Mouse (Mus musculus) c-Kit-positive CD71-positive TER-119-negative erythroid progenitor cells, embryonic 14.5 days (primary cell): ENCODE results near the gene Arsg.
A peak's percentile ranks its signal among the peaks of the same experiment; 100 is the strongest.

Experiments used
- DNase-seq: peaks from one replicate; pipeline ENCODE4 v3.0.0-alpha.2; 2013; ENCODE audit warnings: low read depth

The Arsg gene

DNA sequence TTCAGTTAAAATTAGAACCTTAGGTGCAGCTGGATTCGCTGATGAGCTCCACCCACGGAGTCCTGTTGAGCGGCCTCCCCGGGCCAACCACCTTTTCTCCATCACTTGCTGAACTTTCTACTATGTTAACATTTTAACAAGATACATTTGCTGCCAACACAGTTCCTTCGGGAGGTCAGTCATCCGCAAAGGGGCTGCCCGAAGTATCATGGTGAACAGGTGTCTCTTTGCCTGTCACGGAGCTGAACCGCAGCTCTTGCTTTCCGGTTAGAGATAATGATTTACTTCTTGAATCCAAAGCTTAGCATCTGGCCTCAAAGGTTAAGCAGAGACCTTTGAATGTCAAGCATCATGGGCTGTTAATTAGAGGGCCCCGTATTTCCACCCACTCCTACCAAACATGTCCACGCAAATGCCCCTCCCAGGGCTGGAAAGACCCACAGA is 72.5 kb downstream of the Arsg start:
- no peak for DNase-seq

DNA sequence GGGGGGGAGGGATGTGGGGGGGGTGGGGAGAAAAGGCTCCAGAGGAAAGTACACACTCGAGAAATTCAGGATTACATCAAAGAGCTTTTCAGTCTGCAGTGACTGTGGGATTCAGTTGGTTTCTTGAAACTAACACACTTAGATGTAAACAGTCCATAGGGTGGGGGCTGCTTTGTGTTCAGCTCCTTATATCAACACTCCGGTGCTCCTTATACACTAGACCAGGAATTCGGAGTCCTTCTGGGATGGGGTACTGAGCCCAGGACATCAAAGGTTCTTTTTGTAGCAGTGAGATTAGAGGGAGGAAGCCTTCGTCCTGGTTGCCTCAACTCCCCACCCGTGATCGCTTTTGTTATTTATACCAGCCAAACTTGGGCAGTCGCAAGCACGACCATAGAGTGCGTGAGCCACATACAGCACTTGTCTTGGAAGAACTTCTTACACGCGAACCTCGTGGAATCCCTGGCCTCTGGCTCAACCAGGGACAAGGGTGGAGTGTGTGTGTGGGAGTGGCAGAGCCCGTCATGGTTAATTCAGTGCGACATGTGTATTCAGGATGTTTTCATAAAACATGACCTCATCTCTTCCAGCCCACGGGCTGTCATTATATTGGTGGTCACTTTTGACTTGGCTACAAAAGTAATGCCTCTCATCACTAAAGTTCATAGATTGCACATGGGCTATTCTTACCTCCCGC is 73.3 kb downstream of the Arsg start:
- no peak for DNase-seq

DNA sequence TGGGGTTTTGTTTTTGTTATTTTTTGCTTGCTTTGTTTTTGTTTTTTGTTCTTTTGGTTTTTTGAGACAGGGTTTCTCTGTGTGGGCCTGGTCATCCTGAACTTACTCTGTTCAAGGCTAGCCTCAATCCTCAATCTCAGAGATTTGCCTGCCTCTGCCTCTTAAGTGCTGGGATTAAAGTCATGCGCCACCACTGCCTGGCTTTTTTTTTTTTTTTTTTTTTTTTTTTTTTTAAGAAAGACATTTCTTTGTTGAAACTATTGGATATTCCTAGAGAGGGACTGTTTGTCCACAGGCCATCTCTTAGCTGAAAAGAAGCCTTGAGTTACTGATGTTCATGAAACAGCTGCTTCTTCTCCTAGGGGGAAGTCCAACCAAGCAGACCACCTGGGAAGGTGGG is 74.5 kb downstream of the Arsg start:
- no peak for DNase-seq

DNA sequence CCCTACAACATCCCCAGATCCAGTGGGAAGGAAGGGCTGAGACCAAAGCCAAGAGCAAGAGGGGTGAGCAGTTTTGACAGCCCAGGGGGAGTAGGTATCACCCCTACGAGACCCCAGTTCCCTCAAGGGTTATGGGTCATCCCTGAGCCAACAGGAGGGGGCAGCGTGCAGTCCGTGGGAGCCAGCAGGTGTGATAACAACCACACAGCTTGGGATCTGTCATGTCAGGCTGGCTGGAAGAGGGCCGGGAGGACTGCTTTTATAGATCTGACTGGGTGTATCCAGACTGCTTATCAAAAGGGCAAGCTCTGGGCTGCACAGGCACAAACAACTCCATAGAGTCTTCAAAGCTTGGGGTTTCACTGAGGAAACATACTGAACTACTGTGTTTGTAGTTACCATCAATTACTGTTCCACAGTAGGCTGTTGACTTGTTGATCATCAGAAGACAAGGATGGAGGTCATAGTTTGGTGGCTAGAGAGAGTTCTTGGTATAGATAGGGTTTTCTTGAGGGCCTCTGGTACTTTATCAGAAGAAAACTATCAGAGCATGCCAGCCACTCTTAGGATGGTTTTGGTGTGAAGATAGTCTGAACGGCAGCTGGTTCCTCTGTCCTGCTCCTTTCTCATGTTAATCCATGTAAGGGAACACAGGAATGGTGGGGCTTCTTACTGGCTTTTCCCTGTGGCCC is 76.6 kb downstream of the Arsg start:
- DNase-seq: peak; percentile 74

DNA sequence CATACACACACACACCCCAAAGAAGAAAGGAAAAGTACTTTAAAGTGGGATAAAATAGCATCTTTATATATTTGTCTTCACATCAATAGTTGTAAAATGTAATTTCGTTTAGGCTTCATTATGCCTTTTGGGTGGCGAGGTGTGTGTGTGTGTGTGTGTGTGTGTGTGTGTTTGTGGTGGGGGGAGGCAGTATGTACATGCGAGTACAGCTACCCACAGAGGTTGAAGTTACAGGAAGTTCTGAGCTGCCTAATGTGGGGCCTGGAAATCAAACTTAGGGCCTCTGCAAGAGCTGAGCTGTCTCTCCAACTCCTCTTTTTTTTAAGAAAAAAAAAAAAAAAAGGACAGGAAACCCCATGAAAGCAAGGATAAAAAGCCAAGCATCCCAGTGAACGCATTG is 80.7 kb downstream of the Arsg start:
- no peak for DNase-seq

DNA sequence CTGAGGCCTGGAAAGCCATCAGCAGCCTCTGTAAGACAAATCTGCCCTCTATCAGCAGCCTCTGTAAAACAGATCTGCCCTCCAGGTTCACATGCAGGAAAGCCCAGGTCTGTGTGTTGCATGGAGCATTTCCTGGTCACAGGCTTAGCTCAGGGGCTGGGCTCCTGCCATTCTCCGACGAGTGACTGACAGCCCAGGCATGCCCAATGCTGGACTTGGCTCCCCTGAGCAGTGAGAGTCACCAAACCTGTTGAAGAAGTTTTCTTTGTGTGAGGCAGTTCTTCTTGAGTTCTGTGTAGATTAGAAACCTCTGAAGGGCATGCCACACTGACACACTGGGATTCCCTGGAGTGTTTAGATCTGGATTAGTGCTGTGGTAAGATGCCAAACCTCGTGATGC is 81.3 kb downstream of the Arsg start:
- DNase-seq: no peak

DNA sequence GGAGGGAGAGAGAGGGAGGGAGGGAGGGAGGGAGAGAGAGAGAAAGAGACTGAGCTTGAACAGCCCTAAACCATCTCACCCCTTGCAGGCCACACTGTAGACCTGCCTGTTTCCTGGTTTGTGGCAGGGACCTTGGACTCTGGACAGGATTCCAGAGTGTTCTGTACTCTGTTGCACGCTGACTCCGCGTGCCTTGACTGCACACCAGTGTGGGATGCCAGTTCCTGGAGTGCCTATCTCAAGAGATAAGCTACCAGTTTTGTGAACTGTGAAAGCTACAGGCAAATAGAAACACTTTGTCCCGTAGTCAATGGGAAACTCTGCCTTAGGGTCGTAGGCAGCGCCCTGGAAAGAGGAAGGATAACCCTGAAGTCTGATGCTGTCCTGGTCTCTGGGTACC is 83.0 kb downstream of the Arsg start:
- DNase-seq: no peak

DNA sequence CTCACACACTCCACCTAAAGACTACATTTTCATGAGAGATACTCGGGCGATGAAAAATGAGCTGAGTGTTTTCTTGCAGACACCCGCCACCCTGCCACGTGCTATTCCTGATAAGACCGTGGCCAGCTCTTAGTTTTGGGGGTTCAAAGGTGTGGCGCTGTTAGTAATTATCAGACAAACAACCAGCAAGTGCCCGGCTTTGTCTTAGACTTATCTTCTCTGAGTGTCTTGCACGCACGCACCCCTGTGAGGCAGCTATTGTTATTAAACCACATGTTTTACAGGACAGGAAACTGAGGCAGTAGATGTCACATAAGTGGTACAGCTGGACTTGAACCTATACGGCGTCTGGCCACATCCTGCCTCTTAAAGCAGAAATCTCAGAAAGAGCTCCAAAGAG is 84.2 kb downstream of the Arsg start:
- DNase-seq: peak; percentile 84

DNA sequence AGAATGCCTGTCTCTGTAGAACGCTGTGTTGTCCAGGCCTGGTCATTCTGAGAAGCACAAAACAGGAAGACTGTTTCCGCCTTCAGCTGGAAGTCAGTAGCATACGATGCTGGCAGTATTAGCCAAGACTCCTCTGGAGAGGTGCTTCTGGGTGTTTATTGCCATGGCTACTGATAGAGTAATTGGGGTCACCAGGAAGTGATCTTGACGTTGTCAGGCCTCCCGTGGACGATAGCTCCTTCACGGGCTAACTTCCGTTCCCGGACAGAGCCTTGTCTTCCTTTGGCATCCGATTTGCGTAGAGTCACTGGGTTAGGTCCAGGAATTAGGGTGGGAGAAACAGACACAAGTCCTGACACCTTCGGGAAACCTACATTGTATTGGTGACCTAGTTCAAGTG is 86.1 kb downstream of the Arsg start:
- no peak for DNase-seq

DNA sequence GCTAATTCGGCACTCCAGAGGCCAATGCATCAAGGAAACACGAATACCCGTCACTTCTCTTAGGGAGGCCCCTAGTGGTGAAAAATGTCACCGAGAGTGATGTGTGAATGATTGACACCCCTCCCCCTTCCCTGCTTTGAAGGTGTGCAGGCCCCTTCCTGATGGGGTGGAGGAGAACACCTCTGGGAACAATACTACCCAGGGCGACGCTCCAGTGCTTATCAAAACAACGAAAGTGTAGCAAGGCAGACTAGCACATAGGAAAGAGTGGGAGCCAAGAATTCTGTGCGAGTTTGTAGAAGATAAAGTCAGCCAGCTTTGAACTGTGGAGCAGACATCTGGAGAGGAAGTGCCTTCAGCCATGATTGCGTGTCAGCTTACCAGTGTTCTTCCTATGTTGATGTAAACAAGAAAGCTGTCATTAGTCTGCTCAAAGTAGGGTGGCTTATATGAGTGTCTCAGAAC is 87.7 kb downstream of the Arsg start:
- peak; percentile 74 for DNase-seq

DNA sequence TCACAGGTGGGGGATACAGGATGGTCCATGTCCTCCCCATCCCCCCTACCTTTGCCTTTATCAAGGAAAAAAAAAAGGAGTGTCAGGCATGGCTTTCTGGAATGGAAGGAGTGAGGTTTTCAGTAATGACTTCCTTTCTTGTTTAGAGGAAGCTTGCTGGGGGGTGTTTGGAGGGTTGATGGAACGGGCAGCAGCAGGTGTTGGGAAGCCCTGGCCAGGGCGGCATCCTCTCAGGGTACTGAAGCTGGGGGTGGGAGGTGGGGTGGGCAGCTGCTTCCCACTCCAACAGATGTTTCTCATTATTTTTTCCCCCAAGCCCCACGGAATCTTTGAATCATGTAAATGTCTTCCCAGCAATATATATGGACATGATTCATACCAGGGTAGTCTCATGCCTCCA is 88.3 kb downstream of the Arsg start:
- no peak for DNase-seq

DNA sequence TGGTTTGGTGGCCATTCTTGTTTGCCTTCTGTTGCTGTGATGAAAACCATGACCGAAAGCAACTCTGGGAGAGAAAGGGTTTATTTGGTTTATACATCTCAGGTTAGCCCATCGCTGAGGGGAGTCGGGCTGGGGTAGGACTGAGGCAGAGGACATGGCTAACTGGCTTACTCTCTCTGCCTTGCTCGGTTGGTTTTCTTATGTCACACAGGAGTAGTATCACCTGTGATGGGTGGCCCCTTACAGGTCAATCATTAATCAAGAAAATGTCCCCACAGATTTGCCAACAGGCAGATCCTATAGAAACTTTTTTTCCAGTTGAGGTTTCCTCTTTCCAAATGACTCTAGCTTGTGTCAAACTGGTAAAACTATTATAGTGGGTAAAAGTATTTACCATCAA is 90.5 kb downstream of the Arsg start:
- no peak for DNase-seq

DNA sequence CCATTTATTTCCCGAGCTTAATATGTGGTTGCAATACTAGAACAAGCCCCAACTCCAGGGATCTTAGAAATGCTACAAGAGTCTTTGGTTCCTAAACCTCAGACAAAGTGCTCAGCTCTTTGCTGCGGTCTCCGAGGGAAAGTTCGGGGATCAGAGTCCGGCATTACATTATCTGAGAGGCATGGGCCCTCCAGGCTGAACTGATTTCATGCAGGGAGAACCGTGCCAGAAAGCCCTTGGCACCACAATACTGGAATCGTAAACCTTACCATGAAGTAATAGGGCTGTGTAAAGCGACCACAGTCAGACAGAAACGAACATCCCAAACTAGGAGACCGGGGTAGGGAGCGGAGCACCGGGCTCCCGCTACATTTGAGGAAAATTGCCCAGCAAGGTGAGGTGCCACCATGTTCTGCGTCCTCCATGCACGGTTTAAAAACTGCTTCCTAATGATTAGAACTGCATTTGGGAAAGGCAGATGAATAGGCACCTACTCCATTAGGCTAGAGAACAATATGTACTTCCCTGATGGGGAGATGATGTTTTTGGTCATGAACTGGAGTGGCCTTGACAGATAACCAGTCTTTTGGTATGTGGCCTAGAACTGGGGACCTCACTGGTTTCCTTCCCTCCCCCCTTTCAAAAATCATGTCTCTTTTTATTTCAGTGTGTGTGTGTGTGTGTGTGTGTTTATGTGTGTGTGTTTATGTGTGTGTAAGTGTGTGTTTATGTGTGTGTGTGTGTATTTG is 91.5 kb downstream of the Arsg start:
- no peak for DNase-seq

DNA sequence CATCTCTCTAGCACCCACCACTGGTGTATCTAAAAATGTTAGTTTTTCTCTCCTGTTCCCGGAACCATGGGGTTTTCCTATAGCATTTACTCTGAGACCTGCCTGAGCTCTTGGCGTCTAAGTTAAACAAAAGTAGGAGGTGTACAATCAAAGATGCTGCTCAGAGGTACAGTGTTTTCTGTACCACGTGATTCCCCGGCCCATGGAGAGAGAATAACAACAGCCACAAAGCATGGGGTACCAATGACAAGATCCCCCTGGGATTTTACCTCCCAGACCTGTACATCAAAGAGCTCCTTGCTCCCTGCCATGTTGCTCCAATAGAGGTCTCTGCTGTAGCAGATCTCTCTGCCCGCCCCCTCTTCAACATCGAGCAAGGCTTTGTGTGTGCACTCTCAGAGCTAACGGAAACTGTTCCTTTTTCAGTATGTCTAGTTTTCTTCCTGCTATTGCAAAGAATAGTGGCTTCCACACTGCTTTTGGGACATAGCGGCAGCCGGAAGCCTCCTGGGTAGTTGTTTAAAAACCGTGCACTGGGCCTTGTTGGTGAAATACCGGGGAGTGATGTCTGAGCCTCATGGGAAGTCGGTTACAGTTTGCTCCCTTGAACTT is 95.9 kb downstream of the Arsg start:
- DNase-seq: no peak

DNA sequence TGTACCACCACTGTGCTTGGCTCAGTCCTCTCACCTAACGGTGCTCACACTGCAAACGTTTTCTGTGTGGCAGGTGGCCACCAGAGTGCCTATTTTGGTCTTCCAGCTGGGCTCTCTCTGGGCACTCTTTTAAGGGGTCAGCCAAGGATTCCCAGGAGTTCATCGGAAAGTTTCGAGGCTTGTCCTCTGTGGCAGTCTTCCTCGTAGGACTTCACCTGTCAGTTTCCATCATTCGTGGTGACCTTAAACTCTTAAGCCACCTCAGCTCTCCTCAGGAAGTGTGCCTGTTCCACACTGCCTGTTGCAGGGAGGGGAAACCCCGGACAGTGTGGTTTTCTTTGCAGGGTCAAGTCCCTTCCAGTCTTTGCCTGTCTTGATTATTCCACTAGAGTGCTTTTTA is 96.6 kb downstream of the Arsg start:
- DNase-seq: no peak

DNA sequence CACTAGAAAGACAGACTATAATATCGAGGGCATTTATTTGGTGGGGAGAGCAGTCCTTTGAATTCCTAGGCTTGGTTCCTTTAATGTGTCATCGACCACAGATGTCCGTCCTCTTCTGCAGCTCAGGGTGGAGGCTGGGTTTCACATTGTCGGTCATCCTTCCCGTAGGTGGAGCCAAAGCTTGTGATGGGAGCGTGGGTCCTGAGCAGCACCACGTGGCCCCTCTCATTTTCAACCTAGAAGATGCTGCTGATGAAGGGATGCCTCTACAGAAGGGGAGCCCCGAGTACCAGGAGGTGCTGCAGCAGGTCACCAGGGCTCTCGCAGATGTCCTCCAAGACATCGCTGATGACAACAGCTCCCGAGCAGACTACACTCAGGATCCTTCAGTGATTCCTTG is 98.9 kb downstream of the Arsg start:
- DNase-seq: no peak

DNA sequence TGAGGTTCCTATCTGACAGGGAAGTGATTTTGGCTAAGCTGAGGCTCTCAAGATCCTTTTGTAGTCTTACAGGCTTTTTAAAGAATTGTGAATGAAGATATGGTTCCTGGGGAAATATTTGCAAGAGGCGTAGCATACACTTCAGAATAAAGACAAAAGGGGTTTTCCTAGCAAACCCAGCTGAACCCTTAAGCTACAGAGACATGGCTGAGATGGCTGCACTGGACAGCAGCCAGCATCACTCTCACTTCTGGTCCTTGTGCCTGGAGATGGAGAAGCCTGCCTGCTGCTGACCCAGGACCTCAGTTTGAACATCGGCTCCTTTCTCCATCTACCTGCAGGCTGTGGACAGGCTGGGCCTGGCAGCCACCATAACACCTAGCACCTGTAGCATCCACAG is 101.4 kb downstream of the Arsg start:
- no peak for DNase-seq

DNA sequence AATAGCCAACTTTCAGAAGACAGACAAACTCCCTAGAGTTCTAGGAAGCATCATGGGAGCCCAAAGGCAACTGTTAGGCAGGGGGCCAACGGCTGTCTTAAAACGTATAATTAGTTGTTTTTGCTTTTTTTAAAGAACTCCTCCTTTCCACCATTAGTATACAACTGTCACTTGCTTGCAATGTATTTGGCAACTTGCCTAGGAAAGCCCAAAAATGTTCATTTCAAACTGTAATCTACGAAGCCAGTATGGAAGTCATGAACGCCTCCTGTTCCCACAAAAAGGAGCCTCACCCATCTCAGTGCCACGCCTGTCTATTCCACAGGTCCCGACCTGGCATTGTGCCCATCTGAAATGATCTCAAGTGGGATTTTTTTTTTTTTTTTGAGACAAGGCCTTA is 102.7 kb downstream of the Arsg start:
- DNase-seq: no peak

DNA sequence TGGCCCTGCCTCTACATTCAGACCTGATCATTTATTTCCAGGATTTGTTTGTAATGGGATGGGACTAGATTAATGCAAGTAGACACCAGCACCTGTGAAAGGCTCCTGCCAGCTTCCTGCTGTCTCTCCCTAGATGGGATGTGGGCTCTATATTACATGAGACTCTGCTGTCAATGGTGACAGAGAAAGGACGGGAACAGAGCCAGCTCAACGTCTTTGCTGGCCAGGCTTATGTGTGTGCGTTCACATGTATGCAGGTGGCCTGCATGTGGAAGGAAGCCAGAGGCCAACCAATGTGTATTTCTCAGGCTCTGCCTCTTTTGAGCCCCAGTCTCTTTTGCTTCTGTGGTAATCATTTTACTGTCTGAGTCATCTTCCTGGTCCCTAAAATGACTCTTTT is 105.4 kb downstream of the Arsg start:
- no peak for DNase-seq

DNA sequence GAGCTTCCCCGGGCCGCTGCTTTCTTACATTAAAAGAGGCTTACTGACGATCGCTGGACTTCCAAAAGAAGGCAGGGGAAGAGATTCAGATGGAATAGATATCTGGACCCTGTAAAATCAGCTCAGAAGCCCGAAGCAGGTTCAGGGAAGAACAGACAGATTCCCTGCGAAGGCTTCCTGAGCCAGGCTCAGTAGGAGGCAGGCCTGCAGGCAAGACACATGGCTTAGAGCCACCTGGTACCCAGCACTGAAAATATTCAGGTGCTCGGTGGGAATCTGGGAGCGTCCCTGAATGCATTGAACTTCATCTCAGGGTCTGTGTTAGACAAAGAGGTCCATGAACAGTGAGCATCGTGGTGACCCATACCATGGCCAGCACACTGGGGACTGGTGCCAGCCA is 106.8 kb downstream of the Arsg start:
- no peak for DNase-seq

DNA sequence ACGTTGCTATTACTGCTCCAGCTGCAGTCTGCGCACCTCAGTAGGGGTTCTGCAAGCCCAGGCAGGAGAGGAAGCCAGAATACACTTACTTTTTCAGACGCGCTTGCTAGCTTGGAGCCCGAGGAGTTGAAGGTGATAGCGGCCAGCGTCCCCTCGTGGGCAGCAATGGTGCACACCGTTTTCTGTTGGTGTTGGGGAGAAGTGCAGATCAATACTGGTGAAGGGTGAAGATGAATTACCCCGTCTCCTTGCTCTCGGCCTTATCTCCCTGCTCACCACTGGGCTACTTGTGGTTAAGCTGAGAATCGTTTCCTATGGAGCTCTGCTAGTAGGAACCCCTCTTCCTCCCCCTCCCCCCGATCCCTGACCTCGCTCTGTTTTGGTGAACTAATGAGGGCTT is 110.8 kb downstream of the Arsg start:
- DNase-seq: no peak

DNA sequence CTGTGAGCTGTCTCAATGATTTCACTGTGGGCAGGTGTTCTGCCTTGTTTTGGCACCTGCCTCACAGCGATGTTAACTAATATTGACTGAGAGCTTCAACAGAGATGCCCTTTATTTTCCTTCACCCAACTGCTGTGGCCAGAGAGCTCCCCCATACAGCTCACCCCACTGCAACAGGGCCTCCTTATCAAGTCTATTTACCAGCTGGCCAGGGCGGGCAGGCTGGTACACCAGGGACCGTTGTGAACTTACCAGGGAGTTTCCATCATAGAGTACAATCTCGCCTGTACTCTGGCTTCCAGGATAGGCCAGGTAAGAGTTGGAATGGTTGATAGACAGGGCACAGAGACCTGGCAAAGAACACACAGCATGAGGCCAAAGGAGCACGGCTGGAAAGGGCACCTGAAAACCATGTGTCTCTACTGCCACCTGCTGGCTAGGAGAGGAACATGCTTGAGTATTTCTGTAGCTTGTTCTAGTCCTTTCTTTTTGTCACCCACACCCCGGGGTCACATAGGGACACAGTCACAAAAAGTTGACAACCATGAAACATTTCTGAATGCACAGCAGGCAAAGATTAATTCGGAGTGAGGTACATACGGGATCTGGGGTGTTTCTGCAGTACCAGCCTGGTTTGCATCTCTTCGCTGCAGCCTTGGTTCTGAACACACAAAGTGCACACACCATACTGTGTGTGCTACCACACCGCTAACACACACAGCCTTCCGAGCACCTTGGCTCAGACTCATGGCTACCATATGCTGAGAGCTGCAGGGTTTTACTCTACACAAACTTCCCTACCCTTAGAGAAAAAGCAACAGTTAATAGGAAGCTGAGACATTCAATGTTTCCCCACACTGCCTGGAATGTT is 111.9 kb downstream of the Arsg start:
- DNase-seq: peak; percentile 84
